Mouse (Mus musculus): Measurements from ENCODE around the gene Tex14. TPM values are rescaled to one million over a fixed set of nuclear protein-coding genes. Genes with fewer than 3 reads are reported as not detected.
A peak's percentile ranks its signal among the peaks of the same experiment; 100 is the strongest.
"Not testable (repeated sequence)": the region's sequence is repeated elsewhere in the genome, so short reads cannot be mapped to it uniquely, and the experiment has no call there.

Gene Tex14
- total and polyA plus RNA-seq, 2 experiments from 2014 or later, result 0.23 to 0.81 TPM

DNA sequence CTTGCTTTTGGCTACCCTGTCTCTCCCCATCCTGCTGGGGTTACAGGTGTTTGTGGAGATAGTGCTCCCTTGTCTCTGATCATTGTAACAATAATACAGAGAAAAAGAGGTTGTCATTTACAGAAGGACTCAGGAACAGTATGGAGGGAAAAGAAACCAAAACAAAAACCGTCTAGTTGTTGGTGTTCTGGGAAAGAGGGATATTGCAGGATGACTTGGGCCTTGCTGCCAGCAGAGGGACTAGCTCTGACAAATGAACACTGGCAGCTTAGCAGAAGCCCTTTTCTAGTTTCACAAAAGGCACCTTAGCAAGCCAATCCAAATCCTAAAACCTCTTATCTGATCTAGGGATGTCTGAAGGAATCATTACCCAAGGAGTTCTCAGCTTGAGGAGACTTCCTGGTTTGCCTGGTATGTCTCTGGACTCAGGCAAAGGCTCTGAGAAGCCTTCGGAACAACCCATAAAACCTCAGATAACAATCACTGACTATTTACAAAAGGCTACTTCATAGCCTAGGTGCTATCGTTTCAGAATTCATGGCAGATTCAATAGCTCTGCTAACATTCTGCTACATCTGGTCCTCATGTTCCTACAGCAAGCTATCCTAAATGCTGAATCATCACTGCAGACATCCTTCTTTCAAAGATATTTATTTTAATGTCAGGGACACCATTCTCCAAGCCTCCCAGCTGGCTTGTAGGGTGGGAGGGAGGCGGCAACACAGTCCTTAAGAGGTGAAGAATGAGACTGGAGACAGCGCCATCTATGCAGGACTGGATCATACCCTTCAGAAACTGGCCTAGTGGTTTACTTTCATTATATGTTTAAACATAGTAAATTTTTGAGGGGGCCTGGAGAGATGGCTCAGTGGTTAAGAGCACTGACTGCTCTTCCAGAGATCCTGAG is 31.7 kb downstream of the Tex14 start:
- Histone ChIP-seq H3K27me3 (ENCODE audit: insufficient read depth, low read length) (no peaks in the 10 kb centered on the region), H3K36me3 (ENCODE audit: insufficient read depth) (no peaks in the 10 kb centered on the region), H3K4me1 (ENCODE audit: insufficient read depth) (no peaks in the 10 kb centered on the region), H3K4me3 (ENCODE audit: low read depth, low read length) (no peak overlapping the region), H3K9me3 (ENCODE audit: low read length) (no peaks in the 10 kb centered on the region), H3K4me2 (ENCODE audit: low read depth) (no peak overlapping the region), H3K9ac (no peak overlapping the region), H3K27ac (ENCODE audit: low read depth, low read length) (no peak overlapping the region)
- 67% methylated on average over 5 of the region's 5 CpGs for WGBS
- ATAC-seq, result no peak
- no peak for DNase-seq
- TF ChIP-seq CTCF (IDR thresholded peaks at IDR 0.05; ENCODE audit: low read depth), result peak; percentile 39; the same call in 1 of the 2 replicates

DNA sequence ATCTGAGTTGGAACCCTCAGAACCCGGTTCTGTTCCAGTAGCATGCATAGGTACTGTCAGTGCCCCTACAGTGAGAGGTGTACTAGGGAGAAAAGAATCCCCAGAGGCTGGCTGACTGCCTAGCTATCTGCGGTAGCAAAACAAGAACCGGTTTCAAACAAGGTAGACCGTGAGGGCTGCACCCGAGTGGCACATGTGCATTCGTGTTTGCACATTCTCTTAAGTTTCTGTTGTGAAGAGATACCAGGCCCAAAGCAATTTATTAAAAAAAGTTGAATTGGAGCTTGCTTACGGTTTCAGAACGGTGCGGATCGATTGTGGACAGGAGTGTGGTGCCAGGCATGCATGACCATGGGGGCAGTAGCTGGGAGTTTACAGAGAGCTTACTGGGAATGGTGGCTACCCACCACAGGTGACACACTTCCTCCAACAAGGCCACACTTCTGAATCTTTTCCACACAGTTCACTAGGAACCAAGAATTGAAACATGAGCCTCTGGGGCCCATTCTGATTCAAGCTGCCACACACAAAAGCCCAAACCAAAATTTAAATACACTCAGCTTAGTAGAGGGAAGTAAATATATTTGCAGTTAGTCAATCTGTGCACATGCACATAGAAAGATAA is 35.0 kb downstream of the Tex14 start:
- H3K4me1 ChIP-seq (ENCODE audit: insufficient read depth), result no peaks in the 10 kb centered on the region; the same call in 1 of the 2 replicates
- no peak for TF ChIP-seq CTCF (IDR thresholded peaks at IDR 0.05; ENCODE audit: low read depth)
- no peaks in the 10 kb centered on the region for H3K36me3 ChIP-seq (ENCODE audit: insufficient read depth)
- H3K4me2 ChIP-seq (ENCODE audit: low read depth), result no peak overlapping the region
- no peaks in the 10 kb centered on the region for H3K9me3 ChIP-seq (ENCODE audit: low read length)
- ATAC-seq (no peak), DNase-seq (no peak)
- no peak overlapping the region for H3K4me3 ChIP-seq (ENCODE audit: low read depth, low read length)
- 84% methylated on average over 10 of the region's 10 CpGs for WGBS
- no peak overlapping the region for H3K27ac ChIP-seq (ENCODE audit: low read depth, low read length)
- H3K27me3 ChIP-seq (ENCODE audit: insufficient read depth, low read length), result no peaks in the 10 kb centered on the region
- H3K9ac ChIP-seq, result no peak overlapping the region

DNA sequence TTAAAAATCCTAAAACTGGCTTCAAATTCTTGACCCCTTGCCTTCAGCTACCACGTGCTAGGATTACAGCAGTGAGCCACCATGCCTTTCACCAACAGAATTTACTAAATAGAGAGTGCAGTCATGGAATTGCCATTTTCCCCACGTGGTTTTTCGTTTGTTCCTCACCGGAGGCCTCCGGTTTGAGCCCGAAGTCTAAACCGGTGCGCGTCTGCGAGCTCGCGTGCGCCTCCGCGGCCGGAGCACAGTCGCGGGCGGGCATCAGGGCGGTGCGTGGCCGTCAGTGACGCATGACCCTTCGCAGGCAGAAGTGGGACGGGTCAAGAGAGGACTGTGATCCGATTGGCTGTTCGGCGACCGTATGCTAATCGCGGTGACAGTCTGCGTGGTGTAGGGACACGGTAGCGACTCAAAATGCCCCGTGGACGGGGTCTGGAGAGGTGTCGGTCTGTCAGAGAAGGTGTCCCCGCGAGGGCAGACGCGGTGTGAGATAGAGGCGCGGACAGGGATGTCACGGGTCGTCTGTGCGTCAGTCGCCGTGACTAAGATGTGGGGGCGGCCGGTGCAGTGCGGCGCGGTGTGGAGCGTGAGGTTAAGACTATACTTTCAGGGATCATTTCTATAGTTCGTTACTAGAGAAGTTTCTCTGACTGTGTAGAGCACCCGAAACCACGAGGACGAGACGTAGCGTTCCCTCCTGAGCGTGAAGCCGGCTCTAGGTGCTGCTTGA is 37.9 kb downstream of the Tex14 start:
- DNase-seq (peak; percentile 87), ATAC-seq (peak; percentile 95)
- H3K27me3 ChIP-seq (ENCODE audit: insufficient read depth, low read length); H3K36me3 ChIP-seq (ENCODE audit: insufficient read depth); H3K4me1 ChIP-seq (ENCODE audit: insufficient read depth); H3K9me3 ChIP-seq (ENCODE audit: low read length): not testable (repeated sequence)
- Histone ChIP-seq H3K27ac (ENCODE audit: low read depth, low read length) (peak overlapping the region; percentile 71), H3K9ac (peak overlapping the region; percentile 46), H3K4me3 (ENCODE audit: low read depth, low read length) (peak overlapping the region; percentile 24), H3K4me2 (ENCODE audit: low read depth) (peak overlapping the region; percentile 49)
- WGBS, result under 1% methylated on average over 31 of the region's 62 CpGs

DNA sequence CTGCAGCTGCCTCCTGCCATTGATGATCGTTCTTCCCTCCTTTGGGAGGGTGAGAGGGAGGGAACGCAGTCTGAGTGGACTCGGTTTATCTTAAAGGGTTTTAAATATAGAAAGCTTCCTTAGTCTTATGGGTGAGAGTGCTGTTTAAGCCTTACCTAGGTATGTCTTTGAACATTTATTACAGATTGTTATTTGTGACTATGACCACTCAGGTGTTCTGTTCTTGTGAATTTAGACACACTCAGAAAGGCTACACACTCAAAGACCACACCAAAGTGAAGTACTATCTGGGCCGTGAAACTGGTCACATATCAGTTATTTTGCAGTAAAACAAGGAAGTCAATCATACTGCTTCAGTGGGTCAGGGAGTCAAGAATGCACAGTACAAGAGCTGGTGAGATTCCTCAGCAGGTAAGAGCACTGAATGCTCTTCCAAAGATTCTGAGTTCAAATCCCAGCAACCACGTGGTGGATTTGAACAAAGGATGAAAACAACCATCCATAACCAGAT is 38.6 kb downstream of the Tex14 start:
- Histone ChIP-seq H3K27me3 (ENCODE audit: insufficient read depth, low read length) (no peaks in the 10 kb centered on the region), H3K4me1 (ENCODE audit: insufficient read depth) (no peaks in the 10 kb centered on the region; the same call in 1 of the 2 replicates), H3K4me2 (ENCODE audit: low read depth) (no peak overlapping the region), H3K9ac (no peak overlapping the region), H3K36me3 (ENCODE audit: insufficient read depth) (no peaks in the 10 kb centered on the region), H3K9me3 (ENCODE audit: low read length) (no peaks in the 10 kb centered on the region), H3K27ac (ENCODE audit: low read depth, low read length) (0 out of 2 replicates have a peak overlapping the region, but pooled peaks have one; percentile 42), H3K4me3 (ENCODE audit: low read depth, low read length) (no peak overlapping the region)
- DNase-seq, result peak; percentile 84
- WGBS, result under 1% methylated on average over 5 of the region's 5 CpGs
- 0 out of 2 replicates have a peak, but pooled peaks have one; percentile 11 for TF ChIP-seq CTCF (IDR thresholded peaks at IDR 0.05; ENCODE audit: low read depth)
- ATAC-seq, result no peak

DNA sequence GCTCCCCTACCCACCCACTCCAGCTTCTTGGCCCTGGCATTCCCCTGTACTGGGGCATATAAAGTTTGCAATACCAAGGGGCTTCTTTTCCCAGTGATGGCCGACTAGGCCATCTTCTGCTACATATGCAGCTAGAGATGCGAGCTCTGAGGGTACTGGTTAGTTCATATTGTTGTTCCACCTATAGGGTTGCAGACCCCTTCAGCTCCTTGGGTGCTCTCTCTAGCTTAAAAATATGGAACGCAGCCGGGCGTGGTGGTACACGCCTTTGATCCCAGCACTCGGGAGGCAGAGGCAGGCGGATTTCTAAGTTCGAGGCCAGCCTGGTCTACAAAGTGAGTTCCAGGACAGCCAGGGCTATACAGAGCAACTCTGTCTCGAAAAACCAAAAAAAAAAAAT is 39.2 kb downstream of the Tex14 start:
- not testable (repeated sequence) for H3K4me2 ChIP-seq (ENCODE audit: low read depth); H3K9me3 ChIP-seq (ENCODE audit: low read length); H3K27me3 ChIP-seq (ENCODE audit: insufficient read depth, low read length); ATAC-seq; H3K27ac ChIP-seq (ENCODE audit: low read depth, low read length); H3K4me3 ChIP-seq (ENCODE audit: low read depth, low read length); H3K4me1 ChIP-seq (ENCODE audit: insufficient read depth); H3K36me3 ChIP-seq (ENCODE audit: insufficient read depth); DNase-seq; H3K9ac ChIP-seq
- 73% methylated on average over 10 of the region's 10 CpGs for WGBS

DNA sequence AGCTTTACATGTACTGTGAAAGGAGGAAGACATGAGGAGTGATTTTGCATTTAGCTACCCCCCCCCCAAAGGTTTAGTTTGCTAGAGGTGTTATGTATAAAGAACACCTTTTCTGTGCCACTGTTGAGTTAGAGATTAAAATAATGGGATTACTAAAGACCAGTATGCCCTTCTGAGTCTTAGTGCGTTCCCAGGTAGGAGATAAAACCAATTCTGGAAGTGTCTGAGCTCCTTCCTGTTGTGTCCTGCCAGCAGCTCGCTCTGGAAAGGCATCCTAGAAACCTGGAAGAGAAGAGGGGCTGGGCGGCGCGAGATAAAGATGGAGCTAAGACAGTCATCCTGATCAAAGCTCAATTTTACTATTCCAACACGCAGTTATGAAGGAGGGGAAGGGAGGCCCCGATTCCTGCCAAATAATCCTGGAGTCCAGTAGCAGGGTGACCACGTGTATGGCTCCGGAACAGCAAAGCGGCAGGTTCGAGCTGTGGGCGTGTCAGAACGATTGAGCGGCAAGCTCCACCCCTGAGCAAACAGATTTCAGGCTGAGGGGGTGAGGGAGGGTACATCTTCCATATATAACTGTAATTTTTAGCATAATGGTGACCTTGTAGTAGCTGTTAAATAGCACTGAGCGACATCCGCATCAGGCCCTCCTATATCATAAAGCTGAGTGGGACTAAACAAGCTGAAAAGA is 40.0 kb downstream of the Tex14 start:
- Histone ChIP-seq H3K9ac (no peak overlapping the region), H3K27ac (ENCODE audit: low read depth, low read length) (no peak overlapping the region), H3K4me2 (ENCODE audit: low read depth) (no peak overlapping the region; the same call in 1 of the 2 replicates), H3K9me3 (ENCODE audit: low read length) (no peaks in the 10 kb centered on the region), H3K27me3 (ENCODE audit: insufficient read depth, low read length) (no peaks in the 10 kb centered on the region), H3K36me3 (ENCODE audit: insufficient read depth) (no peaks in the 10 kb centered on the region), H3K4me1 (ENCODE audit: insufficient read depth) (no peaks in the 10 kb centered on the region; the same call in 1 of the 2 replicates), H3K4me3 (ENCODE audit: low read depth, low read length) (no peak overlapping the region)
- ATAC-seq (no peak), DNase-seq (no peak)
- 8% methylated on average over 16 of the region's 16 CpGs for whole genome bisulfite sequencing
- TF ChIP-seq CTCF (IDR thresholded peaks at IDR 0.05; ENCODE audit: low read depth), result no peak

DNA sequence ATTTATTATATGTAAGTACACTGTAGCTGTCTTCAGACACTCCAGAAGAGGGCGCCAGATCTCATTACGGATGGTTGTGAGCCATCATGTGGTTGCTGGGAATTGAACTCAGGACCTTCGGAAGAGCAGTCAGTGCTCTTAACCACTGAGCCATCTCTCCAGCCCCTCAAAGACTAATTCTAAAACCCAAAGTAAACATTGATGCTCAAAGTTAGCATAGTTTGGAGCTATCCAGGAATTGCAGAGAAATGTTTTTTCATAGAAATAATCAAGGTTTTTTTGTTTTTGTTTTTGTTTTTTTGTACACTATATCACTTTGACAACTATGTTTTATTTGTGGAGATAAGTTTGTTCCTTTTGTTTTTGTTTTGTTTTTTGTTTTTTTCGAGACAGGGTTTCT is 40.7 kb downstream of the Tex14 start:
- not testable (repeated sequence) for ATAC-seq; H3K4me2 ChIP-seq (ENCODE audit: low read depth); H3K27me3 ChIP-seq (ENCODE audit: insufficient read depth, low read length); H3K9ac ChIP-seq; H3K9me3 ChIP-seq (ENCODE audit: low read length); H3K36me3 ChIP-seq (ENCODE audit: insufficient read depth); DNase-seq; H3K4me1 ChIP-seq (ENCODE audit: insufficient read depth); H3K27ac ChIP-seq (ENCODE audit: low read depth, low read length); H3K4me3 ChIP-seq (ENCODE audit: low read depth, low read length)
- 75% methylated on average over 3 of the region's 4 CpGs for WGBS
